Mouse (Mus musculus): ENCODE measurements around the gene Mettl16. TPM values are rescaled to one million over a fixed set of nuclear protein-coding genes. Genes with fewer than 3 reads are reported as not detected.
A peak's percentile ranks its signal among the peaks of the same experiment; 100 is the strongest.

Mettl16 gene
- total RNA-seq, 2 experiments from 2014 or later: 10.5 to 14.6 TPM

DNA sequence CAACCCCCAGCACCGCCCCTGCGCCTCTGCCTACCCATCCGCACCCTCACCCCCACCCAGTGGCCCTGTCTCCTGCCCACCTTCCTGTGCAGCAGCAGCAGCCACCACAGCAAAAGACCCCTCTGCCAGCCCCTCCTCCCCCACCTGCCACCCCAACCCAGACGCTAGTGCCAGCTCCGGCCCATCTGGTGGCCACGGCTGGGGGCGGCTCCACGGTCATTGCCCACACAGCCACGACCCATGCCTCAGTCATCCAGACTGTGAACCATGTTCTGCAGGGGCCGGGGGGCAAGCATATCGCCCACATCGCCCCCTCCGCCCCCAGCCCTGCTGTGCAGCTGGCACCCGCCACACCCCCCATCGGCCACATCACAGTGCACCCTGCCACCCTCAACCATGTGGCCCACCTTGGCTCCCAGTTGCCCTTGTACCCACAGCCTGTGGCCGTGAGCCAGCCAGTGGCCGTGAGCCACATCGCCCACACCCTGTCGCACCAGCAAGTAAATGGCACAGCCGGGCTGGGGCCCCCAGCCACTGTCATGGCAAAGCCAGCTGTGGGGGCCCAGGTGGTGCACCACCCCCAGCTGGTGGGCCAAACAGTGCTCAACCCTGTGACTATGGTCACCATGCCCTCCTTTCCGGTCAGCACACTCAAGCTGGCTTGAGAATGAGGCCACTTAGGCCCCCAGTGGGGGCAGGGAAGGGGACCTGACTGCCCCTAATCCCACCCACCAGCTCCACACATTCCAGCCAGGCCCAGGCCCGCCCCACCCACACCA lies 72.2 kb downstream of the Mettl16 start:
- peak in 1 of 2 experiments; percentile 22 for DNase-seq (ENCODE audit: low spot score in 2 of 2)

DNA sequence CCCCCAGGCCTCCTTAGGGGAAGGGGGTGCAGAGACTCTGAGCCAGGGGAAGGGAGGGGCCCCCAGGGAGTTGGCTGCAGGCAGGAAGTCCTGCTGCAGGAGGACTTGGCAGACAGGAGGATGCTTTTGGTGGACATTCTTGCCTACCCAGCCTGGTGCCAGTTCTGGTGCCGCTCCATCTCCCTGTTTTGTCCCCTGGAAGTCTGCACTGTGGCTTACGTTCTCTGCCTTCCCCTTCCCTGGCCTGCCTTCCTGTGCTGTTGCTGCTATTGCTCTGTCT lies 72.7 kb downstream of the Mettl16 start:
- peak in 1 of 2 experiments; percentile 15 for DNase-seq (ENCODE audit: low spot score in 2 of 2)

DNA sequence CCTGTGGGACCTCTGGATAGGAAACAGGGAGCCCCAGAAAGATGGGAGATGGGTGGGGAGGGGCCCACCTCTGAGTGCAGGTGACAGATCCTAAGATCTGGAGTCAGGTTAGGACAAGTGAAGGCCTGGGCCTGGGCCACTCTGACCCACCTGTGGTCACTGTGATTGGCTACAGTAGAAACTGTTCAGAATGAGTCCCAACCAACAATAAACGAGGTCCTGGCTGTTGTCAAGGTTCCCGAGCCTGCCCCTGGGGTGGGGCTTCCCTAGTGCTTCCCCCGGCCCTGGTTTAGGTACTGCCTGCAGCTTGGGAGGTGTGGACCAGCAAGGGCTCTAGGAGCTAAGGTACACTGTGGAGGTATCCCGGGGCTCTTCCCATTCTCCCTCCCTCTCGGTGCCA lies 73.1 kb downstream of the Mettl16 start:
- no peak for DNase-seq (ENCODE audit: low spot score in 2 of 2)

DNA sequence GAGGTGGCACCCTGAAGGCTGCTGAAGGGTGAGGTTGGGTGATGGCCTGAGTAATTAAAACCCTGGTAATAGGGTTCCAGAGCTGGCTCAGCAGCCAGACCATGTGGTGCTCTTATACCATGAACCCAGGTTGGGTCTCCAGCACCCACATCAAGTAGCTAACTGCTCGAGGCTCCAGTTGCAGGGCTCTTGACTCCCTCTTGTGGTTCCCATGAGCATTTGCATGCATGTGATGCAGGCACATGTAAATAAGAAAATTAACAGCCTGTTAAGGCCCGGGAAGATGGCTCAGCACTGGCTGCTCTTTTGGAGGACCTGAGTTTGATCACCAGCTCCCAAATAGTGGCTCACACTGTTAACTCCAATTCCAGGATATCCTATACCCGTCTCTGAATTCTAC lies 75.2 kb downstream of the Mettl16 start:
- DNase-seq (ENCODE audit: low spot score in 2 of 2): no peak

DNA sequence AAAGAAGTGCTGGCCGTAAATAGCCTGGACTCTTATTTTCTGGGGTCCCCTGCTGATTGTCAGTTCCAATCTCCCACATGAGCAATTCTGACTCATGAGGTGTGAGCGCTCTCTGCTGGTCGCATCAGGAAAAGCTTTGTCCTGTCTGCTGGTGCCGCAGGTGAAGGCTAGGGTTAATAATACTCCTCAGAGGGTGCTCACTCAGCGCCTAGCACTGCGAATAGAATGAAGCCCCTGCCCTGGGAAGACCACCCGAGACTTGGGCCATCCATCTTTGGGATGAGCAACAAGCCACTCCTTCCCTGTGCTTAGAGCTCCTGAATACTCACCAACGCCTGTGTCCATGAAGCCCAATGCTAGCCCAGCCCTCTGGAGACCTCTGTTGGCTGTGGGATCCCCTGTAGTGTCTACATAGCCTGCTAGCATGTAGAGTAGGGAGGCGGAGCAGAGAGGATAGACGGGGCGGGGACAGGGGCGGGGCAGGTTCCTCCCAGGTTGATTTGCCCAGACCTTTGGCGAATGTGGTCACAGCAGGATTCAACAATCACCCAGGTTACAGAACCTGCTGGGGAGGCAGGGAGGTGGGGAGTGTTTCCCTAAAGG lies 77.4 kb downstream of the Mettl16 start:
- DNase-seq (ENCODE audit: low spot score in 2 of 2): peak; percentile 38 to 70

DNA sequence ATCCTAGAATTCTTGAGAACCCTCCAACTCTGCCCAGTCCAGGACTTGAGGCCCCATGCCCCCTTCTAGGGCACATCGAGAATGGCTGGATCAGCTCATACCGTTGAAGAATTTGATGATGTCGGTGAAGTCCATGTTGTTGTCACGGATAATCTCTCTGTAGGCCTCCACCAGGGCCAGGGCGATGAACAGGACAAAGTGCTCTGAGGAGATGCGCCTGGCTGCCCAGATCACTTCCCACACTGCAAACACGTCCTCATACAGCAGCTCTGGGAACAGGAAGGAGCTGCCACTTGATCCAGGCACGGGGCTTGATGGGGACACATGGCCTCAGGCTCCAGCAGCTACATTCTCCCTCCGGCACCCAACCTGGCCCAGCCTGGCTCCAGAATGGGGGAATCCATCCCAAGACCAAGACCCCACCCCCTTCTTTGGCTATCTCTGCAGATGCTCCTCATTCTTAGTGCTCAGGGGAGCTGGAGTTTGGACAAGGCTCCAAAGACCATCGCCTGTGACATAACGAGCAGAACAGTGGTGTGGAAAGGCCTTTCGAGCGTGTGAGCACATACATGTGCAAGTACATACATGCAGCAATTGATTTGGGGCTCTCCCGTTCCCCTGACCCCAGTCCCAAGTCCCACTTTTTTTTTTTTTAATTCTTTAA lies 80.5 kb downstream of the Mettl16 start:
- DNase-seq (ENCODE audit: low spot score in 2 of 2): no peak

DNA sequence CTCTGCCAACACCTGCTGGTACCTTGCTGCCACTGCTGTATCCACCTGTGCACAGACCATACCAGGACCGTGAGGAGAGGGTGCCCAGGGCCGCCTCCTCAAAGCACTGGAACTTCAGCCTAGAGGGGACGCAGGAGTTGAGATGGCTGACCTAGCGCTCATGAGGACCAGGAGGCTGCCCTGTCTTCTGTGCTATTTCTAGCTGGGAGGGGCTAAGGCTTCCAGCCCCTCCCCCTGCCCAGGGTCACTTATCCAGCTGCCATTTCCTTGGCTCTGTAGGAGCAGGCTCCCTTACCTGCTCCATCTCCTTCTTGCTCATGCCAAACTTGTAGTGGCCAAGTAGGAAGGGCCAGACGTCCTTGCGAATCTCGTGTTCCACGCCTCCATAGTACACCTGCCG lies 87.1 kb downstream of the Mettl16 start:
- no peak for DNase-seq (ENCODE audit: low spot score in 2 of 2)

DNA sequence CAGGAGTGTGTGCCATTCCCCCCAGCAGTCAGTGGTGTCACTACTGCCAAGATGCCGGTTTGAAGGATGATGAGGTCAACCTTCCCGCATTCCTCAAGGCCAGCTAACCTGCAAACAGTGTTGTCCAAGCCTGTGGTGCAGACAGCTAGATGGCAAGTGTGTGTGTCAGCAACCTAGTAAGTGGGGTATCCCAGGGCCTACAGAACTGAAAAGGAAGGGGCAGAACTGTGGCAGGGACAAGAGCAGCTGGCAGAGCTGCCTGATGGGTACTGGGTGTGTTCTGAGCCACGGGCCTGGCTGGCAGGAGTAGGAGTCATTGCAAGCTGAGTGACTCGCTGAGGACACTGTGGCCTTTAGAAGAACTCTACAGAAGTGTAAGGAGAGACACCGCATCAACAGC lies 91.5 kb downstream of the Mettl16 start:
- no peak for DNase-seq (ENCODE audit: low spot score in 2 of 2)

DNA sequence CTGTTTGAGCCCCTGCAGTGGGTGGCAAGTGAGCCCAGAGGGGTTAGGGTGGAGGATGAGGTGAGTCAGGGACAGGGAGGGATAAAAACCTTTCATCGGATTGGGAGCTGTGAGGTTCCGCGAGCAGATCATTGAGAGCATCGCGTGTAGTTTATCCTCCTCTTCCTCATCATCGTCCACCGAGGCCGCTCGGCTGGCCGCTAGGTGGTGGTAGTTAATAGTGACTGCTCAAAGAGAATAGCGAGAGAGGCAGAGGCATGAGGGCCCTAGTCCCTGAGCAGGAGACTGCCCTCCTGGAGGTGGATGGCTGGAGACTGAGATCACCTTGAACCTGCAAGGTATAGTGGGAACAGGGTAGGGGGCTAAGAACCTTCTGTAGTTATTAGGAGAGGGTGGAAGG lies 92.8 kb downstream of the Mettl16 start:
- no peak for DNase-seq (ENCODE audit: low spot score in 2 of 2)

DNA sequence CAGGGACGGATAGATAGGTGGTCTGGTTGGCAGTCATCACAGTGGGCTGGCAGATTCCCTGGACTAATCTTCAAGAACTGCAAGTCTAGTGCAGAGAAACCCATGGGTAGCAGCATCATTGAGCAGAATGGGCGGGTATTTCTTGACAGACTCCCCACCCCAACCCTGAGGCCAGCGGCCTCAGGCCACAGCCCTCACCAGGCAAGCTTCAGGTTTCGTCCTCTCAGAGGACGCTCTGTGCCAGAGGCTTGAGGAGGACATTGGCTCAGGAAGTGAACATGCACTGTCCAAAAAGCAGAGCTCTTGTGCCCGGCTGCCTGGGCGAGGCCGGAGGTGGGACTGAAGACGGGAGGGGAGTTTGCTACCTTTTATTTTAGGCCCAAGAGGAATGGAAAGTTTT lies 93.8 kb downstream of the Mettl16 start:
- DNase-seq (ENCODE audit: low spot score in 2 of 2): no peak

DNA sequence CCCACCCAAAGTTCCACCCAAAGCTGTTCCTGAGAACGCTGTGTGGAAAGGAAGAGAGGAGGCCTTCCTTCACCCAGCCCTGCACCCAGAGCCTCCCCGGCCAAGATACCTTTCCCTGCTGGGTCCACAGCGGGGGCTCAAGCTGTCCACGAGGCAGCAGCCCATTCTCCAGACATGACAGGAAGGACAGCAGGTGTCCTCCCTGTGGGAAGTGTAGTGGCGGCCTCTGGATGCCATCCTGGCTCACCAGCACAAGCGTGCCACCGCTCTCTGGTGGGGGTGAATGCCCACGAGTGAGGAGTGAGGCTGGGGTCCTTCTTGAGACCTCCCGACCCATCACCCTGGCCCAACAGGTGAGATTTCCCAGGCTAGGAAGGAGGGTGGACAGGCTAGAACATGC lies 94.6 kb downstream of the Mettl16 start:
- DNase-seq (ENCODE audit: low spot score in 2 of 2): no peak

DNA sequence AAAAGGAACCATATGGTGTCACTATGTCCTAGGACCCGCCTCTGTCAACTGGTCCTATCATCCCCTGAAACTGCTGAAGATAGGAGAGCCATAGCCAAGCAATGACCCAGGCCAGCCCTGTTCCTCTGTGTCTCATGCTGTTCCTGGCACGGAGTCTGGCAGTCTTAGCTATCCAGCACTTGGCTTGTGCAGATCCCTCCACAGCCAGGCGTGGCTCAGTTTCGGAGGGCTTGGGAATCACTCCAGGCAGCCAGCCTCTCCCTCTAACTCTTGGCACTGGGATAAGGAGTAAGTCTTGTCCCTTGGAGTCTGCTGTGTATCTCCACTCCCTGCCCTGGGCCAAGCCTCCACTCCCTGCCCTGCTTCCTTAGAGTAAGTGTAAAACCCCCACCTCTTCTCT lies 96.0 kb downstream of the Mettl16 start:
- peak; percentile 70 to 87 for DNase-seq (ENCODE audit: low spot score in 2 of 2)

DNA sequence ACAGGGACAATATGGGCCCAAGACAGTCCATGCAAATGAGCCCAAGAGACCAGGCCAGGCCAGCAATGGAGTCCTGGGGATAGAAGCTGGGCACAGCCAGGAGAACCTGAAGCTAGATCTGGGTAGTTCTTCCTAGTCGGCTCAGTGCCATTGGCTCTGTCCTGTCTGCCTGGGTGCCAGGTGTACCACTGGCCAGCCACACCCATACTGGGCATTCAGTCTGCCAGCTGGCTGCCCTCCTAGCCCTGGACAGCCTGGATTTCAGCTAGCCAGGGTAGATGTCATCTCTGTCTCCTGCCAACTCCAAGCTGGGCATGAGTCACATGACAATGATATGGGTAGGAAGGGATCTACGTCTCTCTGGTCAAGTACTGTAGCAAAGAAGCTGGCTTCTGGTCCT lies 96.6 kb downstream of the Mettl16 start:
- peak; percentile 52 to 75 for DNase-seq (ENCODE audit: low spot score in 2 of 2)

DNA sequence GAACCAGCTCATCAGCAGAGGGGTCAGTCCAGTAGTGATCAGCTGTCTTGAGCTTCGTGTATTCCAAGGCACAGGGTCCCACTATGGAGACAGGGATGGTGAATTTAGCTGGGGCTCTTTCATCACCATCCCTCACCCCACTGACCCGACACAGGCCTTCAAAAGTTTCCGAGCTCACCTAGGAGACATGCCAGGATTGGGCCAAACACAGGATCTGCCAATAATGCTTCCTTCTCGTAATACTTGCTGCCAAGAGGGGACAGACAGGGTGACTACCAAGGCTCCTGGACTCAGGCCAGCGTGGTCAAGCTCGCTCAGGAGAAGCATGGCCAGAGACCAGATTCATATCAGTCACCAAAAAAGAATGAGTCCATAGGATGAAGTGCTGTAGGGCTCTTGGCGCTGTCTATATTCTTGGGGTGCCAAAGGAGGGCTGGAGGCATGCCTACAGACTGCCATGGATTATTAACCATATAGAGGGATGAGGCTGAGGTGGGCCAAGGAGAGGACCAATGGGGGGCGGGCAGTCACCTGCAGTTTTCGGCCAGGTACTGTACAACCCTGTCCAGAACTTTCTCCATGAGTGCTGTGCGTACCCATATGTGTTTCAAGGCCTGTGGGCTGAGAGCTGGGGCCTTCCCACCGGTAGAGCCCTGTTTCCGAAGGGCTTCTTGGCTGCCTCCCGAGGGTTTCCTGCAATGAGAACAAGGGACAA lies 97.6 kb downstream of the Mettl16 start:
- no peak for DNase-seq (ENCODE audit: low spot score in 2 of 2)

DNA sequence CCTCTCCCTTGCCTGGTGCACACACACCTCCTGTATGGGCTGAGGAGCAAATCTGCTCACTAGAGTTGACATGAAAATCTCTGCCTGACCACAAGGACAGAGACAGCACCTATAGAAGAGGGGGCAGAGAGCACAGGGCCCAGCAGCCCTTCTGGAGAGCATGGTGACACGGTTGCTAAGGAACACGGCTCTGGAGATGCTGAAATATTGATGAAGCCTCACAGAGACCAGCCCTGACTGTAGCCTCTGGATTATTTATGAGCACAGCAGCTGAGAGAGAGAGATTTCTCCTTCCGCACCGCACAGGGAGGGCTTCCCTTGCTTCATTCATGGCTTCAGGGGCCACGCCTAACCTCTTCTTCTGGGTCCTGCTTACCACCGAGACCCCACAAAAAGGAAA lies 99.0 kb downstream of the Mettl16 start:
- DNase-seq (ENCODE audit: low spot score in 2 of 2): no peak

DNA sequence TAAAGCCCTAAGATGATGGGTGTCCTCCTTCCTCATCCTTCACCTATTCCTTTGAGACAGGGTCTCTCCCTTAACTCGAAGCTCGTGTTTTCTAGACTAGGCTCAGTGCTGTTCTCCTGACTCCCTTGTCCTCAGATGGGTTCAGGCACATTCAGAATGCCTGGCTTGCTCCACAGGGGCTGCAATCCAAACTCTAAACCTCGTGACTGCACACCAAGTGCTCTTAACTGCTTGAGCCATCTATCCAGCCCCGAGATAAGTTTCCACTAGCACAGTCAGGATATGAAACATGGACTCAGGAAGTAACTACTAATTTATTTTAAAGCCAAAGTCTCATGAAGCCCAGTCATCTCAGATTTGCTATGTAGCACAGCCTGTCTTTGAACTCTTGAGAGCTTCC lies 99.9 kb downstream of the Mettl16 start:
- DNase-seq (ENCODE audit: low spot score in 2 of 2): no peak

DNA sequence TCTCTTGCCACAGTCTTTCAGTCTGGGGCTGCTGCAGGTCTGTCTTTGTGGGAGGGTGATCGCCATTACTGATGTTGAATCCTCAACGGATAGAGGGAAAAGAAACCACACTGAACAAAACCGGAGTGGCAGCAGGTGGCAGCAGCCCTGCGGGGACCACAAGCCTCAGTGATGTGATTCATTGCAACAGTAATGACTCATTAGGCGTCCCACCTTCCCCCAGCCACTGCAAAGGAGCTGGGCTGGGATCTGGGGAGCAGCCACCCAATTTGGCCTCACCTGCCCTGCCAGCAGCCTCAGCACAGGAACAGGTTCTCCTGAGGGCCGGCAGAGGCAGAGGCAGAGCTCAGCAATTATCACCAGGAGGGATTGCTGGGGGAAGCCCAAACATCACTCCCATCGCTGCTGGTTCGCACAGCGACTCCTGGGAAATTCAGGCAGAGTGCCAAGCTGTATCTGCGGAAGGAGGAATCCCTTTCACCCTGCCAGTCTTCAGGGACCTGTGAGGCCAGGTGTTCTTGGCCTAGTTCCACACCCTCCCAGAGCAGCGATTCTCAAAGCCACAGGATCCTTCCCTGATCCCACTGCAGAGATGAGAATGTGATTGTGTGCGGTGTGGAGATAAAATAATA lies 100.5 kb downstream of the Mettl16 start:
- DNase-seq (ENCODE audit: low spot score in 2 of 2): no peak

DNA sequence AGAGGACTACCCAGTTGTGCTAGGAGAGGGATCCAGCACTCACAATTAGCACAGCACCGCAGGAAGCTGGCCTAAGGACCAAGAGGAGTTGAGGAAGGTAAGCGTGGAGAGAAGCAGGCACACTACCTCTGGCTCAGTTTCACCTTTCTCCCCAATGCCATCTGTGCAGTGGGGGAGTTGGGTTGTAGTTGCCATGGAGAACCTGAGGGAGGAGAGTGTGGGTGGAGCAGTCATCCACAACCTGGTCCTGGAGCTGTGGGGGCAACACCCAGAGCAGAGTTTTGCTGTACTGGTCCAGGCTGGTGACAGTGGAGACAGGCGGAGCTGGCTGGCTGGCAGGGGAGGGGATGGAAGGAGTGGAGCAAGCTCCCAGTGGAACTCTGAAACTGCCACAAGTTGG lies 104.0 kb downstream of the Mettl16 start:
- no peak for DNase-seq (ENCODE audit: low spot score in 2 of 2)

DNA sequence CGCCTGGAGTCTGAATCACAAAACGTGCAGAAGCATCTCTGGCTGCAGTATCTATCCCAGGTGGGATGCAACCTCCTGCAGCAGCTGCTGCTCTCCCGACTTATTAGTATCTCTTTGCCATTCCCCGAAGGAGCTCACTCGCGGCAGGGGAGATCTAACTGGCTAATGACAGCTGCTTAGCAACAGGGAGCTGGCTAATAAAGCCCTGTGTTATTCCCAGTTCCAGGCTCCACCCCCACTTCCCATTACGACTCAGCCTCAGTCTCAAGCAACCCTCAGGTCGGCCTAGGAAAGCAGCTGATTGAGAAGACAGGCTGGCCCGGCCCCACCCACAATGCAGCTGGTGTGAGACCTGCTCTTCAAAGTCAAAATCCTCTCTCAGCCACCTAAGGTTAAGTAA lies 106.2 kb downstream of the Mettl16 start:
- DNase-seq (ENCODE audit: low spot score in 2 of 2): peak in 1 of 2 experiments; percentile 54
